Mouse (Mus musculus) ES-E14 (cell line): ENCODE results near the gene Adam23.

ENCODE experiments used
- CHD2 ChIP-seq: IDR thresholded peaks from 2 replicates; pipeline ENCODE4 v1.6.1; 2014; ENCODE audit warnings: mild to moderate bottlenecking, low read depth, low read length, inconsistent platforms
- HCFC1 ChIP-seq: IDR thresholded peaks from 2 replicates; pipeline ENCODE4 v1.6.1; 2012; ENCODE audit warnings: low read length, inconsistent platforms, borderline replicate concordance; ENCODE audit not compliant: insufficient read depth
- MAFK ChIP-seq: IDR thresholded peaks from 2 replicates; pipeline ENCODE4 v1.6.1; 2014; ENCODE audit warnings: mild to moderate bottlenecking, low read depth, low read length, inconsistent platforms; ENCODE audit not compliant: insufficient read depth
- ZC3H11A ChIP-seq: IDR thresholded peaks from 2 replicates; pipeline ENCODE4 v1.6.1; 2012; ENCODE audit warnings: low read depth, mild to moderate bottlenecking, inconsistent platforms, low read length, borderline replicate concordance
- ZNF384 ChIP-seq: IDR thresholded peaks from 2 replicates; pipeline ENCODE4 v1.6.1; 2012; ENCODE audit warnings: low read depth, low read length, inconsistent platforms

DNA sequence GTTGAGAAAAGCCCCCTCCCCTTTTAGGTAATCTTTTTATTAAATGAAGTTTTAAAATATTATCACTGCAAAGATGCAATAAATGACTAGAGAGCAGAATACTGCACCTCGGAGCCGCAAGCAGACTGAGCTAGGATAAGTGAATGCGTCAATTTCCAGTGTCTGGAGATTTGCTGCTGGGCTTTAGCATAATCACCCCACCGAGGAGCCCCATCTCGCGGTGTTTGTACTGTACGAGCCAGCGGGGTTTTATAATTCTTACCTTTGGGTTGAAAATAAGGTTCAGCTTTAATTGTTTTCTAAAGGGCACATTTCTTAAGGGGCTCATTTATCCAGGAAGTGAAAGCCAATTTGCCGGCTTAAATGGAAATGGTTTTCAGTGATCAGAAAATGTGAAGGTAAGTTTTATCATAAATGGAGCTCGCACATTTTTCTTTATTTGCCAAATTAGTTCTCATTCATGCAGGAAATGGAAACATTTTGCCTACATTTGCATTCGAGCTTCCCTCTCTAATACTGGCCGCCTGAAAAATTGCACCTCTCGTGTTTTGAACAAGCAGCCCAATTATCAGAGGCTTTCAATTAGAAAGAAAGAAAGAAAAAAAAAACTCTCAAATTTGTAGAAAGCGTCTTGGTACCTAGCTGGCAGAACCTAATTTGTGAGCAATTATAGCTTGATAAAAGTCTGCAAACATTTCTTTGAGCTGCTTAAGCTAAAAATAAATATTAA lies 94.4 kb downstream of the Adam23 start:
- TF ChIP-seq CHD2 (no peak), ZC3H11A (no peak), HCFC1 (no peak), MAFK (no peak), ZNF384 (no peak)
